Mouse (Mus musculus): ENCODE measurements around the gene Cenph.
"Not testable (repeated sequence)": the region's sequence is repeated elsewhere in the genome, so short reads cannot be mapped to it uniquely, and the experiment has no call there.

Gene Cenph

DNA sequence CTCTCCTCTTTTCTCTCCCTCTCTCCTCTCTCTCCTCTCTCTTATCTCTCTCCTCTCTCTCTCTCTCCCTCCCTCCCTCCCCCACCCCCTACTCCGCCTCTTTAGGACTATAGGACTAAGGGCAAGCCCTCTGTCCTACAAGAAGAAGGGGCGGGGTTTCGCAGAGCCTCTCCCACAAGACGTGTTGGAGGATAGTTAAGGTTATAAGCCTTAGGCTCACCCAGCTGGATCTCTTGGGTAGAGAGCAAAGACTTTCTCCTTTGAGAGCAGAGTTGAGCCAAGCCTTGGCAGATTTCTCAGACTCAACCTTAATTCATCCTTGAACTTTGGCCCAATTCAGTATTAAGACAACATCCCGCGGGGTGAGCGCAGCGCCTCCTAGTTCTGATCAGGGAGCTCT lies 27.1 kb downstream of the Cenph start:
- in situ Hi-C loops (cut with MboI, MseI), result no loop called here

DNA sequence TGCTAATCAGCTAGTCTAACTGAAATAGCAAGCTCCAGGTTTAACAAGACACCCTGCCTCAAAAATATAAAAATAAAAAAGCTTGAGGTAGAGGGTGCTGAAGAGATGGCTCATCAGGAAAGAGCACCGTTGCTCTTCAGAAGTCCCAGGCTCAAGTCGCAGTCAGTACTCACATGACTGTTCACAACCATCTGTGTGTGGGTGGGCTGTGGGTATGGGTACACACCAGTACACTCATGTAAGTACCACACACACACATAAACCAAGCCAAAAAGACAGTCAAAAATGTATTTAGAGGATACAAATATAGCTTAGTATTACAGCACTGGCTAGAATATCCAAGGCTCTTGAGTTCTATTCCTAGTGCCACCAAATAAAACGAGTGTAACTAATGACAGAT lies 29.6 kb downstream of the Cenph start:
- in situ Hi-C loops (cut with MboI, MseI), result no loop called here

DNA sequence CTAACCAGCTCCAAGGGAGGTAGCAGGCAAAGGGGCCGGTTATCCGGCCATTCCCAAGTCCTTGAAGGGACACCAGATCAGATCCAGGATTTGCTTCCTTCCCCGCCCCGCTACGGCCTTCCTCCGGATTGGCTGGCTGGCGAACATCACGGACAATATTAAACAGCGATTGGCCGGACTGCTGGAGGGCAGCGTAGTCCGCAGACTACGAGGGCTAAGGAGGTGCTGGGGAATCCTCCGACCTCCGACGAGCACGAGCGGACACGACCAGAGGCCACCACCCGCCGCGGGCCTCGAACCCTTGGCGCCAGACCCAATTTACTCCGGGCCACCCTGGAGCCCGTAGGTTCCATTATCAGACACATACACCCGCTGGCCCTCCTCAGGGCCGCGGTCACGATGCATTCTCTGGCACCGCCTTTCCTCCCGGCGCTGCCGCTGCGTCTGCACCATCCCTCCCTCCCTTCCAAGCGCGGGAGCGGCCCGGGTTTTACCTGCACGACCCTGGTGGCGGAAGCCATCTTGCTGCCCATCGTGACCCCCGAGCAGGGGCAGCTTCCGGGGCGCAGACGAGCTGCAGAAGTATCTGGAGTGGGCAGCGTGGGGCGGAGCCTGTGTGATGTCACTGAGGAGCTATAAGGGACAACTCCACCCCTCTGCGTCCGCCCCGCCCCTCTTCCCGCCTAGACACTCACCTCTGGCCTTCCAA lies 31.5 kb downstream of the Cenph start, which contains the start of gene Mrps36:
Gene Mrps36 (minus strand): TSS at position 624 of the 709 bp plus-strand sequence.
- in situ Hi-C loops (cut with MboI, MseI), result no loop called here

DNA sequence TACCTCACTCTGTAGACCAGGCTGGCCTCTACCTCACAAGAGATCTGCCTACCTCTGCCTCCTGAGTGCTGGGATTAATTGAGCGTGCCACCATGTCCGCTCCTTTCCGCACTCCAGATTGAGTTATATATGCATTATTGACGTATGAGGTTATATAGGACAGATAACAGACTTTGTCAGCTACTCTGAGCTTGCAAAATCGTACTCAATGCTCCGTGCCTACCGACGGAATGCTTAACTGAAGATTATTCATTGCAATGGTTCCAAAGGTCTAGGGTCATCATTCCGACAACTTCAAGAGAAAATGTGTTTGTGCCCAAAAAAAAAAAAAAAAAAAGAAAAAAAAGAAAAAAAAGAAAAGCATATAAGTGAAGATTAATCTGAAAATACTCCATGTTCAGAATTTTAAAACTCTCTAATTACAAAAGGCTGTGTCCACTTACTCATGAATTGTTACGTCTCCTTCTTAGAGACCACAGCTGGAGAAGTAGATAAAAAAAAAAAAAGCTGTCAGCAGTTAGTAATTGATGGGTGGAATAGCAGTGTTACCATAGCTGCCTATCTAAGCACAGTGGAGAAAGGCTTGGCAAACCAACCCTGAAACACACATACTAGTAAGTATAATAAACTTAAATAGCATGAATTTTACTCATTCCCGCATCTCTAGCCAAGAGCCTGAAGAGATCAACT lies 32.2 kb downstream of the Cenph start:
- in situ Hi-C loops (cut with MboI, MseI), result no loop called here

DNA sequence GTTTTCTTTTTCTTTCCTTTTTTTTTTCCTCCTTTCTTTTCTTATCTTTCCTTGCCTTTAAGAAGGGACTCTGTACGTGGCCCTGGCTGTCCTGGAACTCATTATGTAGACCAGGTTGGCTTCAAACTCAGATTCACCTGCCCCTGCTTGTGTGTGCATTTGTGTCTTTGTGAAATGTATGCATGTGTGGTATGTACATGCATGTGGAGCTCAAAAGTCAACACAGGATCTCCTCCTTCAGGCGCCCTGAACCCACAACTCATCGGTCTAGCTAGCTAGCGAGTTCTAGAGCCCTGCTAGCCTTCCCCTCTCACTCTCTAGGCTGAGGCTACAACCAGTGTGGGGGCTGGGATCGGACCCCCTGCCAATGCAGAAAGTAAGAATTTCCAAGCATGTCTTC lies 32.9 kb downstream of the Cenph start:
- in situ Hi-C loops (cut with MboI, MseI), result no loop called here

DNA sequence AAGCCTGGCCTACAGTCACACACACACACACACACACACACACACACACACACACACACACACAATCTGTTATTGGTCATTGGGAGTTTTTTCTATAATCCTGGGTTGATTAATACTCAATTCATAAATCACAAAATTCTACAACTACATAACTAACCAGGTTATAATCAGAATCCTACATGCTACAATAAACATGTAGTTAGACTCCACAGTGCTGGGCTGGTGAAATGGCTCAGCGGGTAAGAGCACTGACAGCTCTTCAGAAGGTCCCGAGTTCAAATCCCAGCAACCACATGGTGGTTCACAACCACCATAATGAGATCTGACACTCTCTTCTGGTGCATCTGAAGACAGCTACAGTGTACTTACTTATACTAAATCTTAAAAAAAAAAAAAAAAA lies 42.9 kb downstream of the Cenph start:
- in situ Hi-C loops (cut with MboI, MseI), result loop anchor here (10.0 kb wide), 1 partner anchor 1702 kb away; no protein-coding TSS in a partner anchor

DNA sequence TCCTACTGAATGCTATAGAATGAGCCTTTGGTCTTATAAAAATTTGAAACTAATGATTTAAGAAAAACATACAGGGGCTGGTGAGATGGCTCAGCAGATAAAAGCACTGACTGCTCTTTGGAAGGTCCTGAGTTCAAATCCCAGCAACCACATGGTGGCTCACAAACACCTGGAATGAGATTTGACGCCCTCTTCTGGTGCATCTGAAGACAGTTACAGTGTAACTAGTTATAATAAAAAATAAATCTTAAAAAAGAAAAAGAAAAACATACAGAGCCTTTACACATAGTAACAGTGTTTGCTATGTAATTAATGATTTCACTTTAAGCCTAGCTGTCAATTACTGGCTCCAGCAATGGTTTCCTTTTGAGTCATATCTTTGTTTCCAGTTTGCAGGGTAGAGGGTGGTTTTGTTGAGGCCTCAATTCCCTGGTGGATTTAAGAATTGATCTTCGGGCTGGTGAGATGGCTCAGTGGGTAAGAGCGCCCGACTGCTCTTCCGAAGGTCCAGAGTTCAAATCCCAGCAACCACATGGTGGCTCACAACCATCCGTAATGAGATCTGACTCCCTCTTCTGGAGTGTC lies 44.1 kb downstream of the Cenph start:
- in situ Hi-C loops (cut with MboI, MseI), result loop anchor here (10.0 kb wide), 1 partner anchor 1703 kb away; no protein-coding TSS in a partner anchor

DNA sequence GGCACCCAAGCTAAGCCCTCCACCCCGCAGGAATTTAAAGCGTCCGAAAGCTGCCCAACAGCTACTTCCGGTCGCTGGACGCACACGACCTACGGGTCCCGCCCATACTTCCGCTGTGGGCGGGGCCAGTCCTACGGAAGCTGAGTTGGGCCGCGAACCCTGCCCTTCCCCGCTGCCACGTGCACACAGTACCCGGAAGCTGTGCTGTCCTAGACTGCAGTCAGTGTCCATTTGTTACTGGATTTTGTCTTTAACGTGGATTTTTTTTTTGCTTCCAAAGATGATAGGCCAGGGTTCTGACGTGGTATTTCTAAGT lies 44.9 kb downstream of the Cenph start, which contains the start of gene Cdk7:
Gene Cdk7 (minus strand): TSS at position 79 of the 316 bp plus-strand sequence.
- in situ Hi-C loops (cut with MboI, MseI), result loop anchor here (10.0 kb wide), 1 partner anchor 1704 kb away; no protein-coding TSS in a partner anchor

DNA sequence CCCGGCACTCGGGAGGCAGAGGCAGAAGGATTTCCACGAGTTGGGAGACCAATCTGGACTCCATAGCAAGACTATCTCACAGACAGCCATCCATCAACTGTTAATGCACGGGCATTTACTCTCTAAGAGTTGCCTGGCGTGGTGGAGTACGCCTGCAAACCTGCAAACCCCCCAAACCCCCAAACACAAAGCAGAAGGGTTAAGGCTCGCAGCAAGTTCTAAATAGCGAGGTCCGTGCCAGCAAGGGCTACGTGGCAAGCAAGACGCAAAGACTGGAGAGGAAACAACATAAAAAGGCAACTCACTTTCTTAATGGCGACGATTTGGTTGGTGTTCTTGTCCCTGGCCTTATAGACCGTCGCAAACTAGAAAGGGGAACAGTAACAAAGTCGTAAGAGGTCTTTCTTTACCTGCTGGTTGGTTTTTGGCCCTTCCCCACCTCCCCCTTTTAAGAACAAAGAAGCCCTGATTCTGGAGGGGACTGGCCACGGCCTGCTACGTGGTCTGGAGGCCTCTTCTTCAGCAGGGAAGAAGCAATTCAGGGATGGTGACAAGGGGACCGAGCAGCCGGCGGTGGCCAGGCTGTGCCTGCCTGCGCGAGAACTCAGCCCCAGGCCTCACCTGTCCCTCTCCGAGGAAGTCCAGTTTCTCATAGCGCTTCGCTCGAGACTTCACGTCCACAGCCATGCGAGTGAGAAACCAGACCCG lies 45.4 kb downstream of the Cenph start:
- in situ Hi-C loops (cut with MboI, MseI), result loop anchor here (10.0 kb wide), 1 partner anchor 1704 kb away; no protein-coding TSS in a partner anchor

DNA sequence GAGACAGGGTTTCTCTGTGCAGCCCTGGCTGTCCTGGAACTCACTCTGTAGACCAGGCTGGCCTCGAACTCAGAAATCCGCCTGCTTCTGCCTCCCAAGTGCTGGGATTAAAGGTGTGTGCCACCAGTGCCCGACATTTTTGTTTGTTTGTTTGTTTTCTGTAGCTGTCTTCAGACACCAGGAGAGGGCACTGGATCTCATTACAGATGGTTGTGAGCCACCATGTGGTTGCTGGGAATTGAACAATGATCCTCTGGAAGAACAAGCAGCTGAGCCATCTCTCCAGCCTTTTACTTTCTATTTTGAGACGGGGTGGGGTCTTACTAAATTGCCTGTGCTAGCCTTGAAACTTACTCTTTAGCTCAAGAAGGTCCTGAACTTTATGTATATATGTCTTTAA lies 47.2 kb downstream of the Cenph start:
- in situ Hi-C loops (cut with MboI, MseI), result not testable (repeated sequence)

DNA sequence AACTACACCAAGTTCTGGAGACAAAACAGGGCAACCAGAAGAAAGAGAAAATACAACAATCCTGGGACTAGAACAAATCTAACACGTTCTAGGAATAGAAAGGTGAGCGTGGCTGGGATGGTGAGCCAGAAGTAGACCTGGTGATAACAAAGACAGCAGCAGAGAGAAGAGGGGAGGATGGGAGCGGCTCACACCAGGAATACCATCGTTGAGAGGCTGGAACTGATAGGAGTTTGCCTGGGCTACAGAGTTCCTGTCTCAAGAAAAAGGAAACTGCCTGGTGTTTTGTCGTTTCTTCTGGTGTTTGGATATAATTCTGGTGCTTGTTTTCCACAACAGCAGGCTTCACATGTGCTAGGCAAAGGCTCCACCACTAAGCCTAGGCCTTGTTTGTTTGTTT lies 47.6 kb downstream of the Cenph start:
- in situ Hi-C loops (cut with MboI, MseI), result no loop called here

DNA sequence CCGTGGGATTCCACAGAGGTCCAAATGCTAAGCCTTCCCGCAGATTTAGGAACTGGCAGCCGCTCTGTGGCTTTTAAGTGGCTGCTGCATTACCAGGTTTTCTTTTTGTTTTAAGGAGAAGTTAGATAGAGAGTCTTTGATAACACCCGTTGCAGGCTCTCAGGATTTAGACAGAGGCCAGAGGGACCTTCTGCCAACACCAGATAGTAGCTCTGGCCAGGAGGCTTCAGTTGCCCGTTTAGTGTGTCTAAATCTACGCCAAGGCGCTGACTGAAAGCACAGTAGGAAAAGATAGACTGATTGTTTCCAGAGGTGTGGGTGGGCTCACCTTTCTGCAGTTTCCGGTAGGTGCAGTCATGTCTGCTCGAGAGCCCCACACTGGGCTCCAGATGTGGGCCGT lies 50.5 kb downstream of the Cenph start:
- in situ Hi-C loops (cut with MboI, MseI), result no loop called here

DNA sequence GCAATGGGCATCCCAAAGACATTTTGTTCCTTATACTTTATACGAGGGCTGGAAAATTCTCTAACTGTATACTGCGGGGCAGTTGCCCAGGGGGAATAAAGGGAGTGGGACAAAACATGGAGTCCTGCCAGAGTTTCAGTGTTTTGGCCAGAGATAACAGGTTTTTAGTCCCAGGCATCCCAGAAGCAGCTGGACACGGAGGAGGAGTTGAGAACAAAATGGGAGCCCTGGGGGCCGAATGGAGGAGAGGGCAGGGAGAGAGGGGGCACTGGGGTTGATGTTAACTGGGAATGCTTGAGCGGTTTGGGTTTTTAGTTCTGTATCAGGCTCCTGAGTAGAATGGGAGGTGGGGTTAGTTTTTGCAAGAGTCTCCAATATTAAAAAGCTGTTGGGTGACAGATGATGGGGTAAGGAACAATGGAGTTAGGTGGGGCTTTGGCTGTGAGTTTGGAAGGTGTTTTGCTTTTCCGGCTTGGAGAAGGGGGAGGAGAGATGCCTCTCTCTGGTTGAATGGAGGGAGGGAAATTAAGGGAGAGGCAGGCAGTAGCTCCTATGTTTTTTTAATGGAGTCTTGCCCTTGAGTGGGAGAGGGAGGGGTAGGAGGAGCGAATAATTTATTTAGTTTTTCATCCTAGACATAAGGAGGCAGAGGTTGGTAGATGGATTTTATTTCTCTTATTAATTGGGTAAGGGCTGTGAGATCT lies 51.5 kb downstream of the Cenph start:
- in situ Hi-C loops (cut with MboI, MseI), result no loop called here

DNA sequence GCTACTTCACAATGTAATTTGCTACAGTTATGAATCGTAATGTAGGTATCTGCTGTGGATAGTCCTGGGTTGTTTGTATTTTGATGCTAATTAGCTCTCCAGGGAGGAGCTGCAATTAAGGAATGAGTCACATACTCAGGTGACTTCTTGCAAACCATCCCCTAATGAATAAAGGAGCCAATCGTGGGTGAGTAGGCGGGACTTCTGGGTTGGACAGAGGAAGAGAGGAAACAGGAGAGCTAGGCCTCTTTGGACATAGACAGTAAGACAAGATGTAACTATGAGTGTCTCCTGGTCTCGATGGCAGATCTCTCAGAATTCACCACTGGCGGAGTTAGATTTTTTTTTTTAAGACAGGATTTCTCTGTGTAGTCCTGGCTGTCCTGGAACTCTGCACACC lies 54.0 kb downstream of the Cenph start:
- in situ Hi-C loops (cut with MboI, MseI), result no loop called here

DNA sequence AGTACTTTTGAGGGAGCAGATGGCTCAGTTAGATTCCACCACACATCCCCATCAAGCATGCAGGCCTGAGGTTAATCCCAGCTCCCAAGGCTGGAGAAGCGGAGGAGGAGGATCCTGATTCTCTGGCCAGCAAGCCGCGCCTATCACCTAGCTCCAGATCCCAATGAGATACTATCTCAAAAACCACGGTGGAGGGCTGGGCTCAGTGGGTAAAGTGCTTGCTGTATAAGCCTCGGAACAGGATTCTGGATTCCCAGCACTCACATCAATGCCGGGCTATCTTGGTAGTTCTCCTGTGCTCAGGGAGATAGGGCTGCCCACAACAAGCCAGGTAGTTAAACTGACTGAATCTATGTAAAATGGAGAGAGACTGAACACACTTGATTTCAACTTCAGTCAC lies 60.2 kb downstream of the Cenph start:
- in situ Hi-C loops (cut with MboI, MseI), result no loop called here

All from T-helper 1 cell (primary cell).